ENCODE assay signal across 20 mouse cellular contexts in genomic region chr8:125069304-125069703, GRCm38 (mm10). TPM values are rescaled to one million over a fixed set of nuclear protein-coding genes. Genes with fewer than 3 reads are reported as not detected.
DNase-seq lines count a peak whose midpoint lies in the region; ATAC-seq and TF ChIP-seq lines count a peak whose summit lies in the region.
"Had no signal": no experiment of that assay in that cellular context is flagged by ENCODE, and none has a peak within 500 bp of the region (broad histone marks: within the 10 kb centered on the region; RNA-seq: fewer than 3 reads in every experiment).

No protein-coding gene starts in this region.

- no peaks in the 10 kb centered on the region; the same call in 1 of the 2 replicates for H3K79me2 ChIP-seq in heart, adult 2 months (replicated peaks; ENCODE audit: control insufficient read depth, insufficient read depth, low read length)

- H3K36me3 ChIP-seq in forebrain, embryonic 10.5 days (replicated peaks) = no peaks in the 10 kb centered on the region
- H3K36me3 ChIP-seq in forebrain, embryonic 13.5 days (ENCODE audit: poor library complexity, severe bottlenecking) = no peaks in the 10 kb centered on the region
- no peaks in the 10 kb centered on the region for H3K36me3 ChIP-seq in heart, embryonic 12.5 days
- no peaks in the 10 kb centered on the region for H3K36me3 ChIP-seq in heart, adult 2 months (ENCODE audit: control insufficient read depth, insufficient read depth, low read length)
- no peaks in the 10 kb centered on the region for H3K36me3 ChIP-seq in midbrain, embryonic 13.5 days
- no peaks in the 10 kb centered on the region for H3K36me3 ChIP-seq in midbrain, embryonic 10.5 days
- H3K36me3 ChIP-seq: forebrain, embryonic 15.5 days; heart, embryonic 15.5 days; hindbrain, embryonic 10.5 days; hindbrain, embryonic 13.5 days had no signal

- 0 out of 2 replicates have a peak overlapping the region, but pooled peaks have one; percentile 20 for H3K27ac ChIP-seq in forebrain, embryonic 10.5 days
- no peak overlapping the region for H3K27ac ChIP-seq in forebrain, embryonic 13.5 days
- H3K27ac ChIP-seq in heart, embryonic 12.5 days (ENCODE audit: poor library complexity, severe bottlenecking) = no peak overlapping the region
- H3K27ac ChIP-seq in heart, adult 2 months = no peak overlapping the region
- H3K27ac ChIP-seq in midbrain, embryonic 13.5 days = peak overlapping the region; percentile 14; the same call in 1 of the 2 replicates
- H3K27ac ChIP-seq in midbrain, embryonic 10.5 days (replicated peaks) = no peak overlapping the region
- H3K27ac ChIP-seq: forebrain, embryonic 15.5 days; heart, embryonic 15.5 days; hindbrain, embryonic 10.5 days had no signal

- WGBS in forebrain, embryonic 10.5 days = 78% methylated on average over 7 of the region's 7 CpGs
- WGBS in forebrain, embryonic 13.5 days = 75% methylated on average over 7 of the region's 7 CpGs
- 57% methylated on average over 7 of the region's 7 CpGs for WGBS in heart, embryonic 12.5 days
- 84% methylated on average over 7 of the region's 7 CpGs for WGBS in heart, adult 2 months
- 78% methylated on average over 7 of the region's 7 CpGs for WGBS in midbrain, embryonic 13.5 days
- WGBS in midbrain, embryonic 10.5 days = 76% methylated on average over 7 of the region's 7 CpGs

- intact Hi-C loops in heart, adult 2 months (cut with DNase I) = loop anchor here (1.0 to 10.0 kb wide), 4 partner anchors 14 to 803 kb away; no protein-coding TSS in a partner anchor

- H3K4me1 ChIP-seq in forebrain, embryonic 10.5 days = peaks cover 15% of the 10 kb centered on the region
- H3K4me1 ChIP-seq in forebrain, embryonic 13.5 days = peaks cover 3% of the 10 kb centered on the region; the same call in 1 of the 2 replicates
- peaks cover 26% of the 10 kb centered on the region; the same call in 1 of the 2 replicates for H3K4me1 ChIP-seq in heart, embryonic 12.5 days (replicated peaks)
- peaks cover 20% of the 10 kb centered on the region for H3K4me1 ChIP-seq in heart, adult 2 months (ENCODE audit: control insufficient read depth, insufficient read depth, low read length)
- H3K4me1 ChIP-seq in midbrain, embryonic 13.5 days (replicated peaks) = peaks cover 19% of the 10 kb centered on the region
- peaks cover 13% of the 10 kb centered on the region for H3K4me1 ChIP-seq in midbrain, embryonic 10.5 days

- no peaks in the 10 kb centered on the region for H3K27me3 ChIP-seq in forebrain, embryonic 10.5 days (ENCODE audit: poor library complexity, severe bottlenecking)
- H3K27me3 ChIP-seq in forebrain, embryonic 13.5 days = no peaks in the 10 kb centered on the region
- no peaks in the 10 kb centered on the region for H3K27me3 ChIP-seq in heart, embryonic 12.5 days (replicated peaks)
- no peaks in the 10 kb centered on the region for H3K27me3 ChIP-seq in heart, adult 2 months (ENCODE audit: control insufficient read depth, insufficient read depth, low read length)
- no peaks in the 10 kb centered on the region for H3K27me3 ChIP-seq in midbrain, embryonic 13.5 days
- H3K27me3 ChIP-seq in midbrain, embryonic 10.5 days (ENCODE audit: low read depth, poor library complexity, severe bottlenecking) = no peaks in the 10 kb centered on the region
- H3K27me3 ChIP-seq: forebrain, embryonic 15.5 days; heart, embryonic 15.5 days had no signal

- no peak overlapping the region for H3K4me3 ChIP-seq in forebrain, embryonic 10.5 days
- H3K4me3 ChIP-seq in forebrain, embryonic 13.5 days = no peak overlapping the region
- no peak overlapping the region for H3K4me3 ChIP-seq in heart, embryonic 12.5 days
- no peak overlapping the region for H3K4me3 ChIP-seq in heart, adult 2 months
- H3K4me3 ChIP-seq in midbrain, embryonic 13.5 days (replicated peaks) = no peak overlapping the region
- H3K4me3 ChIP-seq in midbrain, embryonic 10.5 days = no peak overlapping the region
- H3K4me3 ChIP-seq: forebrain, embryonic 15.5 days; heart, embryonic 15.5 days; hindbrain, embryonic 10.5 days; hindbrain, embryonic 13.5 days had no signal

- no peak overlapping the region for H3K4me2 ChIP-seq in forebrain, embryonic 13.5 days
- no peak overlapping the region for H3K4me2 ChIP-seq in heart, embryonic 12.5 days
- H3K4me2 ChIP-seq in midbrain, embryonic 13.5 days (replicated peaks) = no peak overlapping the region
- H3K4me2 ChIP-seq: forebrain, embryonic 15.5 days; heart, embryonic 15.5 days; hindbrain, embryonic 13.5 days had no signal

- H3K9me3 ChIP-seq in forebrain, embryonic 10.5 days = no peaks in the 10 kb centered on the region
- H3K9me3 ChIP-seq in forebrain, embryonic 13.5 days (replicated peaks) = no peaks in the 10 kb centered on the region
- H3K9me3 ChIP-seq in heart, embryonic 12.5 days (replicated peaks) = no peaks in the 10 kb centered on the region; the same call in 1 of the 2 replicates
- no peaks in the 10 kb centered on the region for H3K9me3 ChIP-seq in midbrain, embryonic 13.5 days
- H3K9me3 ChIP-seq in midbrain, embryonic 10.5 days (replicated peaks) = no peaks in the 10 kb centered on the region
- H3K9me3 ChIP-seq: forebrain, embryonic 15.5 days; heart, embryonic 15.5 days; hindbrain, embryonic 10.5 days; hindbrain, embryonic 13.5 days had no signal

- no peak for DNase-seq in forebrain, embryonic 10.5 days (ENCODE audit: extremely low spot score, low spot score)
- DNase-seq in heart, adult 2 months = no peak
- no peak for DNase-seq in midbrain, embryonic 10.5 days (ENCODE audit: low spot score)
- DNase-seq in ovary, postnatal 14 days (ENCODE audit: low spot score) = no peak
- DNase-seq: adrenal gland, adult 2 months; adrenal gland, postnatal 14 days; cerebellum, adult 9-11 months; gastrocnemius, postnatal 25 days; heart, postnatal 10 days; heart, postnatal 36 days; kidney, adult 2 months had no signal

- no peak for ATAC-seq in forebrain, embryonic 13.5 days
- ATAC-seq in heart, embryonic 12.5 days (ENCODE audit: insufficient number of reproducible peaks, low FRiP score) = no peak
- no peak for ATAC-seq in midbrain, embryonic 13.5 days
- ATAC-seq: CD4-positive, CD25-positive, alpha-beta regulatory T cell, adult 4 months; forebrain, embryonic 15.5 days; intestine, postnatal 0 days had no signal

- TF ChIP-seq CTCF in heart, adult 2 months (IDR thresholded peaks at IDR 0.05) = no peak

- no peak for TF ChIP-seq EP300 in heart, adult 2 months (IDR thresholded peaks at IDR 0.05; ENCODE audit: insufficient read depth, low read depth, low read length)

- no peak overlapping the region for H3K9ac ChIP-seq in forebrain, embryonic 13.5 days
- H3K9ac ChIP-seq in heart, embryonic 12.5 days = 0 out of 2 replicates have a peak overlapping the region, but pooled peaks have one; percentile 18
- no peak overlapping the region for H3K9ac ChIP-seq in heart, adult 2 months (ENCODE audit: low read depth, low read length)
- no peak overlapping the region for H3K9ac ChIP-seq in midbrain, embryonic 13.5 days (replicated peaks)
- H3K9ac ChIP-seq: forebrain, embryonic 15.5 days; heart, embryonic 15.5 days; hindbrain, embryonic 13.5 days had no signal

- no peak for TF ChIP-seq POLR2A in heart, adult 2 months (IDR thresholded peaks at IDR 0.05; ENCODE audit: insufficient read depth, low read depth, low read length)

RNA-seq across cellular contexts. Expression of gene Disc1, which starts 15.3 kb away (rescaled TPM):
- polyA plus RNA-seq in forebrain, embryonic 10.5 days (2016; fragmentation: Nextera tagmentation; extraction: Ambion mirVana) = 1.3 and 1.4 TPM in 2 replicates
- 0.78 and 0.80 TPM in 2 replicates for polyA plus RNA-seq in forebrain, embryonic 13.5 days (2015; fragmentation: Nextera tagmentation; extraction: Ambion mirVana)
- polyA plus RNA-seq in heart, embryonic 12.5 days (2016; fragmentation: Nextera tagmentation; extraction: Ambion mirVana) = 2.3 and 2.5 TPM in 2 replicates
- total RNA-seq in heart, adult 2 months (2021) = 1 to 10 TPM; 2.2 to 2.3 TPM
- 1.1 and 1.3 TPM in 2 replicates for polyA plus RNA-seq in heart, adult 2 months (2012; rRNA removed)
- 1.00 and 1.3 TPM in 2 replicates for polyA plus RNA-seq in midbrain, embryonic 13.5 days (2015; fragmentation: Nextera tagmentation; extraction: Ambion mirVana)
- 1.4 and 2.0 TPM in 2 replicates for polyA plus RNA-seq in midbrain, embryonic 10.5 days (2016; fragmentation: Nextera tagmentation; extraction: Ambion mirVana)

RNA-seq across cellular contexts. Expression of gene Tsnax, which starts 56.5 kb away (rescaled TPM):
- 125 and 133 TPM in 2 replicates for polyA plus RNA-seq in forebrain, embryonic 10.5 days (2016; fragmentation: Nextera tagmentation; extraction: Ambion mirVana)
- 128 and 133 TPM in 2 replicates for polyA plus RNA-seq in forebrain, embryonic 13.5 days (2015; fragmentation: Nextera tagmentation; extraction: Ambion mirVana)
- polyA plus RNA-seq in heart, embryonic 12.5 days (2016; fragmentation: Nextera tagmentation; extraction: Ambion mirVana) = 91.8 and 95.9 TPM in 2 replicates
- 10 to 100 TPM; 66.3 to 73.1 TPM for total RNA-seq in heart, adult 2 months (2021)
- 43.2 and 78.8 TPM in 2 replicates for polyA plus RNA-seq in heart, adult 2 months (2012; rRNA removed)
- polyA plus RNA-seq in midbrain, embryonic 13.5 days (2015; fragmentation: Nextera tagmentation; extraction: Ambion mirVana) = 180 and 193 TPM in 2 replicates
- 138 and 149 TPM in 2 replicates for polyA plus RNA-seq in midbrain, embryonic 10.5 days (2016; fragmentation: Nextera tagmentation; extraction: Ambion mirVana)

Comparison
In these comparisons a context has a peak if more than half of its experiments do, and no peak if none do; other contexts are left out.
1. H3K27ac ChIP-seq: peak in forebrain, embryonic 10.5 days (single experiment) and midbrain, embryonic 13.5 days (single experiment); none in forebrain, embryonic 13.5 days (single experiment), heart, embryonic 12.5 days (single experiment), heart, adult 2 months (single experiment) and midbrain, embryonic 10.5 days (single experiment).